Mouse (Mus musculus) Patski (cell line): Measurements from ENCODE around the gene Pamr1. TPM values are rescaled to one million over a fixed set of nuclear protein-coding genes. Genes with fewer than 3 reads are reported as not detected.

Experiments used
- ATAC-seq: fragments of 100-300 bp; one replicate; pipeline ENCODE4 v1.8.0; 2021
- CTCF ChIA-PET: fragments of 350-600 bp; sonication (Branson Sonifier 250); formaldehyde crosslinking; loops from one replicate; lab custom pipeline; 2022; ENCODE audit warnings: inconsistent platforms; lab: Charles Lee
- POLR2A ChIA-PET: fragments of 350-600 bp; sonication (Branson Sonifier 250); formaldehyde crosslinking; loops from one replicate; lab custom pipeline; 2022; ENCODE audit warnings: antibody characterized with exemption, inconsistent platforms; lab: Charles Lee
- DNase-seq: peaks from one replicate; pipeline ENCODE4 v3.0.0-alpha.2; 2011; ENCODE audit warnings: low read depth, low spot score
- H3K27me3 ChIP-seq: fragments of 371-371 bp; one replicate; pipeline ENCODE4 v1.5.1; 2021
- CTCF ChIP-seq: fragments of 100-300 bp; IDR thresholded peaks from one replicate; pipeline ENCODE4 v1.5.1; 2021
- in situ Hi-C: fragments of 300-500 bp; cut with MboI; formaldehyde crosslinking; loops from 3 replicates; pipeline ENCODE4 v1.11.1; 2018; ENCODE audit warnings: low pct_unique_long_range_greater_than_20kb, mixed read lengths
- polyA plus RNA-seq: library from polyadenylated mRNA; unstranded; gene quantifications from one replicate; pipeline ENCODE4 v1.2.3, GENCODE M21; 2021

Gene Pamr1
- 19.0 TPM for polyA plus RNA-seq

GRCm38 (mm10) chr2:102549611-102550266, at the start of gene Pamr1:
Gene Pamr1 (plus strand): TSS chr2:102550012.
- ChIA-PET CTCF (interaction anchor here (1.5 to 2.1 kb wide), 2 partner anchors 12 to 27 kb away, joined by 3 to 9 read pairs; no protein-coding TSS in a partner anchor), POLR2A (no interaction called here)
- no peak for ATAC-seq
- no peak for DNase-seq
- no peak for TF ChIP-seq CTCF
- H3K27me3 ChIP-seq = no peaks in the 10 kb centered on the region
- in situ Hi-C loops = loop anchor here (5.0 kb wide), 1 partner anchor 97 kb away; the partner anchor contains the start of gene Fjx1

GRCm38 (mm10) chr2:102507633-102508032, 42.2 kb upstream of the Pamr1 start:
- no peaks in the 10 kb centered on the region for H3K27me3 ChIP-seq
- ATAC-seq (peak; percentile 62), DNase-seq (peak; percentile 59)
- ChIA-PET CTCF (no interaction called here), POLR2A (interaction anchor here (0.6 kb wide), 1 partner anchor 708 kb away, joined by 9 read pairs; no protein-coding TSS in a partner anchor)
- in situ Hi-C loops = no loop called here
- TF ChIP-seq CTCF = no peak

- H3K27me3 ChIP-seq = no peaks in the 10 kb centered on the region
- CTCF ChIA-PET = no interaction called here
- peak; percentile 24 for DNase-seq
- POLR2A ChIA-PET = no interaction called here
- no peak for TF ChIP-seq CTCF
- in situ Hi-C loops = no loop called here
- ATAC-seq = no peak
Measured at GRCm38 (mm10) chr2:102508154-102508553, 41.7 kb upstream of the Pamr1 start.

- ChIA-PET CTCF (interaction anchor here (0.7 kb wide), 1 partner anchor 10 kb away, joined by 3 read pairs; no protein-coding TSS in a partner anchor), POLR2A (no interaction called here)
- in situ Hi-C loops = no loop called here
- no peak for TF ChIP-seq CTCF
- DNase-seq = no peak
- H3K27me3 ChIP-seq = no peaks in the 10 kb centered on the region
- no peak for ATAC-seq
Measured at GRCm38 (mm10) chr2:102519956-102520355, 29.9 kb upstream of the Pamr1 start.

DNA sequence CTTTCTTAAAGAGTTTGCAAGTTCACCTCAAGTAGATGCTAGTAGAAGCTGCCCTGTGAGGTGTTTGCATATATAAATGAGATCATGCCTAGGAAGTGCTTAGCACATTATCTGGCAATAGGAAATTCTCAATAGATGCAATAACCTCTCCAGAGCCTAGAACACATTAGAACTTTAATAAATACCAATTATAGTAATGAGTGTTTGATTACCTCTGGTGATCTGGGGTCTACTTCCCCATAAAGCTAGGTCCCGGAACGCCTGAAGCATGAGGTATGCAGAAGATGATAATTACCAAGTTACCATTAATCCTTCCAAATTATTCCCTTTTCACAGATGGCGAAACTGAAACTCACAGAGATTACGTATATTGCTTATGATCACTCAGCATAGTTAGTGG, 22.2 kb upstream of the Pamr1 start:
- ChIA-PET CTCF (no interaction called here), POLR2A (interaction anchor here (0.7 kb wide), 1 partner anchor 46 kb away, joined by 3 read pairs; no protein-coding TSS in a partner anchor)
- TF ChIP-seq CTCF = no peak
- in situ Hi-C loops = no loop called here
- DNase-seq (no peak), ATAC-seq (no peak)
- H3K27me3 ChIP-seq = no peaks in the 10 kb centered on the region

GRCm38 (mm10) chr2:102533437-102533836, 16.4 kb upstream of the Pamr1 start:
- no peaks in the 10 kb centered on the region for H3K27me3 ChIP-seq
- POLR2A ChIA-PET = interaction anchor here (0.6 kb wide), 1 partner anchor 12 kb away, joined by 4 read pairs; no protein-coding TSS in a partner anchor
- in situ Hi-C loops = no loop called here
- ATAC-seq = no peak
- no peak for DNase-seq
- CTCF ChIA-PET = interaction anchor here (1.2 to 2.3 kb wide), 4 partner anchors 9 to 19 kb away, joined by 3 to 9 read pairs (median 4); no protein-coding TSS in a partner anchor
- TF ChIP-seq CTCF = no peak

- ChIA-PET CTCF (interaction anchor here (2.3 kb wide), 1 partner anchor 14 kb away, joined by 9 read pairs; the partner anchor contains the start of gene Pamr1), POLR2A (no interaction called here)
- TF ChIP-seq CTCF = no peak
- ATAC-seq (no peak), DNase-seq (no peak)
- in situ Hi-C loops = no loop called here
- H3K27me3 ChIP-seq = no peaks in the 10 kb centered on the region
Measured at GRCm38 (mm10) chr2:102536766-102537165, 13.0 kb upstream of the Pamr1 start.

GRCm38 (mm10) chr2:102540438-102541230, 9.2 kb upstream of the Pamr1 start:
- no peak for TF ChIP-seq CTCF
- no peak for DNase-seq
- CTCF ChIA-PET = interaction anchor here (1.1 to 2.1 kb wide), 2 partner anchors 12 to 39 kb away, joined by 3 to 5 read pairs; no protein-coding TSS in a partner anchor
- H3K27me3 ChIP-seq = no peaks in the 10 kb centered on the region
- ATAC-seq = no peak
- in situ Hi-C loops = no loop called here
- POLR2A ChIA-PET = no interaction called here

DNA sequence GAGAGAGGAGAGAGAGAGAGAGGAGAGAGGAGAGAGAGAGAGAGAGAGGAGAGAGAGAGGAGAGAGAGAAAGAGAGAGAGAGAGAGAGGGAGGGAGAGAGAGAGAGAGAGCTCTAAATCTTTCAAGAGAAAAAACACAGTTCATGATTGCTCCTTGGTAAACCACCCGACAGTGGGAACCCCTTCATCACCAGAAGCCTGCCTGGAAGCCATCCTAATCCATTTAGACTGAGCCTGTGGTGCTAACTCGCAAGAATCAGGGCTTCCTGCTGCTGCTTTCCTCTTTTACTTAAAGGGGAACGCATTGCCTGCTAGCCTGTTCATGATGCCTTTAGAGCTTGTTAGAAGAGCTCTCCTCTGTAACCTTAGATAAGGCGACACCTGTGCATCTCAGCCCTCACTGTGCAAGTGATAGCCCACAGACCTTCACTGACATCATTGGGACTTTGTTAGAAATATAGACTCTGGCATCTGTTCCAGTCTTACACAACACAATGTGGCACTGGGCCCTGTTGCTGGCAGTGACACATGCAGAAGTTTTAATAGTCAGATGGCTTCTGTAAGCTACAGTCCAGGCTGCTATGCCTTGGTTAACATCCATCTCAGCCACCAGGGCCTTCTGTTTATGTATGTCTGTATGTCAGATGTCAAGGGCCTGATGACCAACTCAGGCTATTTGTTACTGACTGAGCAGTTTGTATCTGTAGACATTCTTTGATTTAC, 8.2 kb upstream of the Pamr1 start:
- ATAC-seq (no peak), DNase-seq (no peak)
- POLR2A ChIA-PET = interaction anchor here (0.5 kb wide), 1 partner anchor 35 kb away, joined by 3 read pairs; no protein-coding TSS in a partner anchor
- TF ChIP-seq CTCF = no peak
- no peaks in the 10 kb centered on the region for H3K27me3 ChIP-seq
- in situ Hi-C loops = no loop called here
- CTCF ChIA-PET = interaction anchor here (1.1 to 2.1 kb wide), 2 partner anchors 7 to 11 kb away, joined by 3 to 5 read pairs; no protein-coding TSS in a partner anchor
